Mouse (Mus musculus) B cell, adult 67 days (primary cell): Measurements from ENCODE around the gene Apeh. TPM values are rescaled to one million over a fixed set of nuclear protein-coding genes. Genes with fewer than 3 reads are reported as not detected.

Experiments
- total RNA-seq, 2 experiments: library from RNA; stranded (reverse); gene quantifications; 4 replicates each; pipeline ENCODE4 v1.2.4; 2023

Gene Apeh
- 100 to 1,000 TPM; 126 to 158 TPM for total RNA-seq

GRCm38 (mm10) chr9:108094184-108094941 is at the start of gene Apeh:
Apeh (minus strand) TSS chr9:108094606.

GRCm38 (mm10) chr9:108082988-108083431 is 11.4 kb downstream of the Apeh start, which contains the start of gene Rnf123:
Rnf123 (minus strand) TSS chr9:108083346.

GRCm38 (mm10) chr9:108080168-108080567 is 14.2 kb downstream of the Apeh start, which contains the start of gene Mst1:
Mst1 (plus strand) TSS chr9:108080436.

GRCm38 (mm10) chr9:108052885-108053664 is 41.3 kb downstream of the Apeh start, which contains the start of gene Amigo3:
Amigo3 (plus strand) TSS chr9:108053159.

GRCm38 (mm10) chr9:108049016-108049455 is 45.4 kb downstream of the Apeh start, which contains the start of gene Gmppb:
Gmppb (plus strand) TSS chr9:108049242.

Other genes starting within 250 kb of the Apeh start
- gene Rbm6, start 221.4 kb downstream of the Apeh start, total RNA-seq: 100 to 1,000 TPM; 117 to 128 TPM
- 10 to 100 TPM; 16.1 to 21.0 TPM for gene Mon1a, start 206.5 kb downstream of the Apeh start, total RNA-seq
- gene Mst1r, start 187.7 kb downstream of the Apeh start, total RNA-seq: under 1 TPM in 1 of 2 experiments, not detected in 1; 0.41 TPM
- gene Actl11, start 166.1 kb downstream of the Apeh start, total RNA-seq: not detected
- not detected for gene Camkv, start 158.9 kb downstream of the Apeh start, total RNA-seq
- 1 to 10 TPM; 5.9 to 9.3 TPM for gene Traip, start 144.5 kb downstream of the Apeh start, total RNA-seq
- 100 to 1,000 TPM; 209 to 244 TPM for gene Uba7, start 119.1 kb downstream of the Apeh start, total RNA-seq
- not detected for gene Gm20661, start 111.5 kb downstream of the Apeh start, total RNA-seq
- gene Inka1, start 108.7 kb downstream of the Apeh start, total RNA-seq: 1 to 10 TPM; 4.9 to 6.0 TPM
- under 1 TPM in 1 of 2 experiments, not detected in 1; 0.38 TPM for gene Cdhr4, start 102.1 kb downstream of the Apeh start, total RNA-seq
- gene Gm20662, start 98.3 kb downstream of the Apeh start, total RNA-seq: 1 to 10 TPM in 1 of 2 experiments, not detected in 1; 3.6 TPM
- 100 to 1,000 TPM; 133 to 142 TPM for gene Ip6k1, start 92.1 kb downstream of the Apeh start, total RNA-seq
- gene Gmppb, start 45.4 kb downstream of the Apeh start, total RNA-seq: 10 to 100 TPM; 31.3 to 38.4 TPM
- gene Amigo3, start 41.4 kb downstream of the Apeh start, total RNA-seq: 10 to 100 TPM in 1 of 2 experiments, 1 to 10 TPM in 1; 7.0 to 12.0 TPM
- gene Mst1, start 14.2 kb downstream of the Apeh start, total RNA-seq: under 1 TPM in 1 of 2 experiments, not detected in 1; 0.23 TPM
- gene Rnf123, start 11.3 kb downstream of the Apeh start, total RNA-seq: 100 to 1,000 TPM; 206 to 230 TPM
- under 1 TPM; 0.21 to 0.49 TPM for gene Bsn, start 95.8 kb upstream of the Apeh start, total RNA-seq
- gene Dag1, start 169.4 kb upstream of the Apeh start, total RNA-seq: 10 to 100 TPM; 27.1 to 28.0 TPM
- gene Nicn1, start 195.8 kb upstream of the Apeh start, total RNA-seq: 10 to 100 TPM; 12.1 to 14.2 TPM
- 1 to 10 TPM; 3.9 to 4.1 TPM for gene Amt, start 202.2 kb upstream of the Apeh start, total RNA-seq
- 100 to 1,000 TPM; 448 to 467 TPM for gene Rhoa, start 211.5 kb upstream of the Apeh start, total RNA-seq
- gene Tcta, start 211.6 kb upstream of the Apeh start, total RNA-seq: 10 to 100 TPM in 1 of 2 experiments, 1 to 10 TPM in 1; 9.3 to 13.8 TPM
- 100 to 1,000 TPM; 346 to 355 TPM for gene Gpx1, start 244.3 kb upstream of the Apeh start, total RNA-seq